ENCODE assay signal across 17 mouse cellular contexts in genomic region chr5:107330916-107331421, GRCm38 (mm10). TPM values are rescaled to one million over a fixed set of nuclear protein-coding genes. Genes with fewer than 3 reads are reported as not detected.
DNase-seq lines count a peak whose midpoint lies in the region; ATAC-seq and TF ChIP-seq lines count a peak whose summit lies in the region.
"Had no signal": no experiment of that assay in that cellular context is flagged by ENCODE, and none has a peak within 500 bp of the region (broad histone marks: within the 10 kb centered on the region; RNA-seq: fewer than 3 reads in every experiment).

Brdt (plus strand) TSS chr5:107331159.

- ATAC-seq in midbrain, embryonic 13.5 days, result no peak
- ATAC-seq: hindbrain, embryonic 16.5 days had no signal

- no peak within 1 kb of the TSS for H3K27ac ChIP-seq in left cerebral cortex, adult 2 months
- H3K27ac ChIP-seq in midbrain, embryonic 13.5 days, result no peak within 1 kb of the TSS
- H3K27ac ChIP-seq: forebrain, embryonic 12.5 days; kidney, postnatal 0 days; liver, embryonic 13.5 days had no signal

- H3K4me1 ChIP-seq in midbrain, embryonic 13.5 days (replicated peaks), result no peaks in the 10 kb centered on the region
- H3K4me1 ChIP-seq: forebrain, embryonic 12.5 days; heart, embryonic 12.5 days; liver, embryonic 13.5 days had no signal

- H3K4me3 ChIP-seq in left cerebral cortex, adult 2 months, result no peak within 1 kb of the TSS
- no peak within 1 kb of the TSS for H3K4me3 ChIP-seq in midbrain, embryonic 13.5 days (replicated peaks)
- H3K4me3 ChIP-seq: forebrain, embryonic 12.5 days; heart, embryonic 12.5 days; liver, embryonic 13.5 days had no signal

- H3K36me3 ChIP-seq in midbrain, embryonic 13.5 days, result no peaks in the 10 kb centered on the region
- H3K36me3 ChIP-seq: forebrain, embryonic 12.5 days; heart, embryonic 12.5 days; liver, embryonic 13.5 days had no signal

- WGBS in midbrain, embryonic 13.5 days, result 90% methylated on average over 30 of the region's 30 CpGs

- intact Hi-C loops in left cerebral cortex, adult 2 months (cut with DNase I), result no loop called here
- intact Hi-C loops in left cerebral cortex, postnatal 14 days (cut with DNase I), result no loop called here

- no peaks in the 10 kb centered on the region for H3K27me3 ChIP-seq in midbrain, embryonic 13.5 days
- H3K27me3 ChIP-seq: forebrain, embryonic 12.5 days; heart, embryonic 12.5 days had no signal

- no peak within 1 kb of the TSS for H3K4me2 ChIP-seq in midbrain, embryonic 13.5 days (replicated peaks)
- H3K4me2 ChIP-seq: forebrain, embryonic 12.5 days; heart, embryonic 12.5 days; liver, embryonic 13.5 days had no signal

- TF ChIP-seq CTCF in left cerebral cortex, adult 2 months (IDR thresholded peaks at IDR 0.05), result no peak

- H3K9me3 ChIP-seq in midbrain, embryonic 13.5 days, result no peaks in the 10 kb centered on the region
- H3K9me3 ChIP-seq: forebrain, embryonic 12.5 days; heart, embryonic 12.5 days; liver, embryonic 13.5 days had no signal

- no peak within 1 kb of the TSS for H3K9ac ChIP-seq in midbrain, embryonic 13.5 days (replicated peaks)
- H3K9ac ChIP-seq: forebrain, embryonic 12.5 days; heart, embryonic 12.5 days; liver, embryonic 13.5 days had no signal

- no peak for DNase-seq in left cerebral cortex, adult 2 months (ENCODE audit: extremely low spot score in 1 of 2, low spot score in 2 of 2)
- DNase-seq in left cerebral cortex, adult 11 months (ENCODE audit: low spot score), result no peak
- peak; percentile 92 for DNase-seq in ZHBTc4 (ENCODE audit: low read depth, low spot score)
- DNase-seq in left cerebral cortex, postnatal 14 days (ENCODE audit: low spot score in 2 of 2), result no peak
- no peak for DNase-seq in lung, adult 18-20 months
- no peak for DNase-seq in spleen, postnatal 4 days (ENCODE audit: low spot score in 2 of 2)
- DNase-seq: cerebellum, postnatal 10 days; heart, postnatal 36 days; kidney, adult 11 months; liver, embryonic 13.5 days; midbrain, embryonic 14.5 days; thymus, adult 2 months had no signal

RNA-seq across cellular contexts. Expression of gene Brdt, which starts in this region (rescaled TPM):
- total RNA-seq in left cerebral cortex, adult 2 months (2021), result 10 to 100 TPM; 13.2 to 17.7 TPM
- total RNA-seq in left cerebral cortex, postnatal 14 days (2021), result 10 to 100 TPM; 13.1 to 15.0 TPM
- polyA plus RNA-seq in midbrain, embryonic 13.5 days (2015; fragmentation: Nextera tagmentation; extraction: Ambion mirVana), result 1.5 and 1.7 TPM in 2 replicates
